Mouse (Mus musculus) CH12.LX (cell line): ENCODE measurements at regions not wholly inside any gene's neighbourhood (a gene's known extent, or its start where the extent isn't known, plus 50 kb on each side); places are given as distances from the start of the nearest gene placed in this dataset.

Experiments used
- DNase-seq: peaks from one replicate; pipeline ENCODE4 v3.0.0-alpha.2; 2013; ENCODE audit errors: extremely low read depth
- H3K27ac ChIP-seq: 2 replicates; pipeline ENCODE4 v1.5.1; 2012; ENCODE audit warnings: low read depth, mild to moderate bottlenecking, control low read depth, moderate library complexity; ENCODE audit not compliant: insufficient read depth
- H3K27me3 ChIP-seq: replicated peaks from 2 replicates; pipeline ENCODE3; 2012; ENCODE audit warnings: inconsistent platforms
- H3K36me3 ChIP-seq, 2 experiments: replicated peaks in 1 of 2; 2 replicates each; pipeline versions ENCODE3 to v1.6.1; 2012; ENCODE audit warnings: inconsistent platforms in 1 of 2, low read length in 1 of 2, mild to moderate bottlenecking in 1 of 2, mixed read lengths in 1 of 2, moderate library complexity in 1 of 2; ENCODE audit not compliant: control insufficient read depth in 1 of 2, insufficient read depth in 1 of 2
- H3K4me1 ChIP-seq, 2 experiments: 2 replicates each; pipeline ENCODE4 v1.6.1; 2012; ENCODE audit warnings: inconsistent platforms in 1 of 2, moderate library complexity in 1 of 2; ENCODE audit not compliant: insufficient read depth in 2 of 2, control insufficient read depth in 1 of 2
- H3K4me2 ChIP-seq: 2 replicates; pipeline ENCODE4 v1.6.1; 2012; ENCODE audit warnings: low read depth, mild to moderate bottlenecking, control low read depth; ENCODE audit not compliant: poor library complexity, insufficient read depth, severe bottlenecking
- H3K4me3 ChIP-seq, 3 experiments: fragments of 150-350 bp in 1 of 3; sonication (generic) in 1 of 3; replicated peaks in 1 of 3; 2 replicates each; pipeline versions ENCODE3 to v1.5.1; 2011 to 2012; ENCODE audit warnings: low read depth in 2 of 3, low read length in 2 of 3, mild to moderate bottlenecking in 2 of 3, moderate library complexity in 2 of 3, control low read depth in 1 of 3, improper control_type of control experiment in 1 of 3, inconsistent platforms in 1 of 3, mixed read lengths in 1 of 3; ENCODE audit not compliant: poor library complexity in 1 of 3
- H3K79me2 ChIP-seq: replicated peaks from 2 replicates; pipeline ENCODE4 v1.6.1; 2012; ENCODE audit warnings: mild to moderate bottlenecking, moderate library complexity; ENCODE audit not compliant: control insufficient read depth, poor library complexity, insufficient read depth, severe bottlenecking; ENCODE audit errors: extremely low read depth
- H3K9ac ChIP-seq: 2 replicates; pipeline ENCODE4 v1.6.1; 2012; ENCODE audit warnings: low read depth, mild to moderate bottlenecking, control low read depth, moderate library complexity; ENCODE audit not compliant: insufficient read depth
- H3K9me3 ChIP-seq: replicated peaks from 2 replicates; pipeline ENCODE3; 2012; ENCODE audit warnings: low read length, inconsistent platforms, mixed read lengths
- ELF1 ChIP-seq: IDR thresholded peaks from 2 replicates; pipeline ENCODE4 v1.6.1; 2014; ENCODE audit warnings: low read depth, mild to moderate bottlenecking, inconsistent platforms, low read length, improper control_type of control experiment
- EP300 ChIP-seq: IDR thresholded peaks from 2 replicates; pipeline ENCODE4 v1.6.1; 2011; ENCODE audit warnings: low read length, improper control_type of control experiment
- JUND ChIP-seq: conservative IDR thresholded peaks from 2 replicates; pipeline ENCODE4 v1.6.1; 2011; ENCODE audit warnings: low read depth, low read length, improper control_type of control experiment
- KAT2A ChIP-seq: IDR thresholded peaks from 2 replicates; pipeline ENCODE4 v1.6.1; 2012; ENCODE audit warnings: low read length, improper control_type of control experiment, inconsistent platforms; ENCODE audit not compliant: insufficient replicate concordance
- MAX ChIP-seq: IDR thresholded peaks from 2 replicates; pipeline ENCODE4 v1.6.1; 2011; ENCODE audit warnings: low read length, improper control_type of control experiment
- MAZ ChIP-seq: IDR thresholded peaks from 2 replicates; pipeline ENCODE4 v1.6.1; 2012; ENCODE audit warnings: low read depth, mild to moderate bottlenecking, inconsistent platforms, low read length, improper control_type of control experiment, moderate library complexity
- MXI1 ChIP-seq: IDR thresholded peaks from 2 replicates; pipeline ENCODE4 v1.6.1; 2011; ENCODE audit warnings: mild to moderate bottlenecking, low read depth, low read length, improper control_type of control experiment
- NELFE ChIP-seq: IDR thresholded peaks from 2 replicates; pipeline ENCODE4 v1.6.1; 2011; ENCODE audit warnings: low read depth, low read length, improper control_type of control experiment
- POLR2A ChIP-seq: IDR thresholded peaks from 2 replicates; pipeline ENCODE4 v1.6.1; 2011; ENCODE audit warnings: low read depth, mild to moderate bottlenecking, improper control_type of control experiment, low read length
- RAD21 ChIP-seq: IDR thresholded peaks from 2 replicates; pipeline ENCODE4 v1.6.1; 2011; ENCODE audit warnings: low read depth, mild to moderate bottlenecking, low read length, improper control_type of control experiment, moderate library complexity
- SIN3A ChIP-seq: IDR thresholded peaks from 2 replicates; pipeline ENCODE4 v1.6.1; 2012; ENCODE audit warnings: low read length, improper control_type of control experiment, inconsistent platforms
- UBTF ChIP-seq: IDR thresholded peaks from 2 replicates; pipeline ENCODE4 v1.6.1; 2012; ENCODE audit warnings: low read depth, mild to moderate bottlenecking, inconsistent platforms, low read length, improper control_type of control experiment, moderate library complexity
- ZKSCAN1 ChIP-seq: IDR thresholded peaks from 2 replicates; pipeline ENCODE4 v1.6.1; 2012; ENCODE audit warnings: low read depth, inconsistent platforms, low read length, improper control_type of control experiment, borderline replicate concordance
- ZMIZ1 ChIP-seq: IDR thresholded peaks from 2 replicates; pipeline ENCODE4 v1.6.1; 2012; ENCODE audit warnings: low read depth, mild to moderate bottlenecking, inconsistent platforms, low read length, improper control_type of control experiment
- ZNF384 ChIP-seq: IDR thresholded peaks from 2 replicates; pipeline ENCODE4 v1.6.1; 2012; ENCODE audit warnings: low read depth, low read length, improper control_type of control experiment, inconsistent platforms
- dilution Hi-C: fragments of 300-500 bp; cut with MboI; formaldehyde crosslinking; loops from 2 replicates; pipeline ENCODE4 v1.14.3; 2020; ENCODE audit warnings: low sequenced_read_pairs; ENCODE audit not compliant: extremely low pct_unique_long_range_greater_than_20kb, extremely low pct_ligation_motif_present
- in situ Hi-C: fragments of 300-500 bp; cut with MboI; formaldehyde crosslinking; loops from 3 replicates; pipeline ENCODE4 v1.14.3; 2019; ENCODE audit warnings: low sequenced_read_pairs, low pct_ligation_motif_present, low pct_unique_long_range_greater_than_20kb, mixed read lengths

DNA sequence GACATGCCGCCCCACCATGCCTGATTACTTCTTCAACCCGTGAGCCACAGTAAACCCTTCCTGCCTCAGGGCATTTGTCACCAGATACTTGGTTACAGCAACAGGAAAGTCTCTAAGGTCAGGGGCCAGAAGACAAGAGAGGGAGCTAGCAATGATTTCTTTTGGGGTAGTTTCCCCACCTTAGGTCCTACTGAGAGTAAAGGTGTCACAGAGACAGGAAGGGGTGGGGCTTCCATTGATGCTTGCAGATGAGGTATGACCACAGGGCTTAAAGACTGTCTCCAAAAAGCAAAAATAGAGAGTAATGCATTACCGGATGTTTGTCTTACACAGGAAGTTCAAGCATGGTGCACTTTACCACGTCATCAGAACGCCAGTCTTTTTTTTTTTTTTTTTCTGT lies 98.8 kb upstream of the Irs2 start:
- dilution Hi-C loops, result no loop called here
- Histone ChIP-seq H3K27ac (no peak overlapping the region), H3K9ac (no peak overlapping the region)

DNA sequence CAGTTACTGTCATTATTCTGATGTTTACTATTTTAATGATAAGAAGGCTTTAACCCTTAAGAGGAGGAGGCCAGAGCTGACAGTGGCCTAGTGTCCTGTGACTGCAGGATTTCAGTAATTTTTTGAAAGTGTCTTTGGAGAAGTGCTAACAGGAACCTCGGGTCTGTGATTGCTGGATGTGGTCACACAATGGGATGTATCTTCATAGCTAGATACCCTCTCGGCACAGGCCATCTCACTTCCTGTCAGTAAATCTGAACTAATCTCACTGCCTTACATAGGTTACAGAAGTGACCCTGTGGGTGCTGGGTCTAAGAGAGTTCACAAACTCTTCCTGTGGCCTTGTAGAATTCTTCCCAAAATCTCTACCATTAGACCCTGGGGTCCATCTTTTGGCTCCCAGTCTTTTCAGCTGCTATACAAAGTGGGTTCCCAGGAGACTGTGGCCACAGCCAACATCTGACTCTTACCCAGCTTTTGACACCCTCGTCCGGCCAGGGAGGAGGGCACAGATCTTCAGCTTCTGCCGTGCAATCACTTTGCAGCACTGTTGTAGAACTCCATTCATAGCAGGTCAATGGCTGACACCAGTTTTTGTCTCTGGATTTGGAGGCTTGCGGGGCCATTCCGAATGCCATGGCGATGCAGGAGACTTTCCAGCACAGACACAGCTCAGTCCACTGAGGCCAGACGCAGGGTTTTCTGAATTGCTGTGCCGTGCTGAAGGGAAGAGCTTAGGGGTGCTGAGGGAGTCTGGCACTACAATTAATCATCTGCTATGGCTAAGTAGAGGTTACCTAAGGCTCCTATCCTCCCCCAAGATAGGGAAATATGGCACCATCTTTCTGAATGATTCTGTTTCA lies 95.7 kb upstream of the Irs2 start:
- H3K36me3 ChIP-seq, result no peaks in the 10 kb centered on the region
- H3K27me3 ChIP-seq, result no peaks in the 10 kb centered on the region
- H3K27ac ChIP-seq, result no peak overlapping the region
- H3K4me2 ChIP-seq, result no peak overlapping the region
- no peaks in the 10 kb centered on the region for H3K9me3 ChIP-seq
- TF ChIP-seq KAT2A, result no peak
- no peak for TF ChIP-seq EP300
- TF ChIP-seq JUND, result no peak
- TF ChIP-seq NELFE, result no peak
- no peak for TF ChIP-seq ZKSCAN1
- TF ChIP-seq ELF1, result no peak
- no peak for TF ChIP-seq SIN3A
- no peak for TF ChIP-seq RAD21
- TF ChIP-seq MAZ, result no peak
- TF ChIP-seq MAX, result no peak
- TF ChIP-seq POLR2A, result no peak
- TF ChIP-seq UBTF, result no peak
- no peak for TF ChIP-seq MXI1
- H3K9ac ChIP-seq, result no peak overlapping the region
- DNase-seq, result no peak
- in situ Hi-C loops, result no loop called here
- H3K79me2 ChIP-seq, result no peaks in the 10 kb centered on the region
- H3K4me1 ChIP-seq, result peaks cover 6 to 40% of the 10 kb centered on the region in 2 experiments; a peak in 3 of 4 replicates
- dilution Hi-C loops, result no loop called here
- no peak overlapping the region for H3K4me3 ChIP-seq

More for the DNA sequence above, 98.8 kb upstream of the Irs2 start:
- H3K9me3 ChIP-seq, result no peaks in the 10 kb centered on the region
- TF ChIP-seq ZMIZ1 (no peak), ZNF384 (0 out of 2 replicates have a peak, but pooled peaks have one; percentile 29)
- in situ Hi-C loops, result no loop called here
- H3K36me3 ChIP-seq, result no peaks in the 10 kb centered on the region
- H3K4me1 ChIP-seq, result peaks cover 7 to 40% of the 10 kb centered on the region in 2 experiments
- no peak overlapping the region for H3K4me3 ChIP-seq
- H3K79me2 ChIP-seq, result no peaks in the 10 kb centered on the region
- no peaks in the 10 kb centered on the region for H3K27me3 ChIP-seq
- peak; percentile 13 for DNase-seq
- H3K4me2 ChIP-seq, result no peak overlapping the region
